Mouse (Mus musculus) intestine, postnatal 0 days (tissue): ENCODE measurements at regions not wholly inside any gene's neighbourhood (a gene's known extent, or its start where the extent isn't known, plus 50 kb on each side); places are given as distances from the start of the nearest gene placed in this dataset.
A peak's percentile ranks its signal among the peaks of the same experiment; 100 is the strongest.

Experiments used
- ATAC-seq: fragments of 200-750 bp; cut with Nextera tagmentation; 2 replicates; pipeline ENCODE4 v1.8.0; 2017; ENCODE audit warnings: mild to moderate bottlenecking, moderate TSS enrichment, moderate library complexity
- H3K27ac ChIP-seq: fragments of 300-500 bp; sonication (generic); 2 replicates; pipeline ENCODE4 v1.5.1; 2014; ENCODE audit warnings: mild to moderate bottlenecking, low read depth, low read length, moderate library complexity
- H3K27me3 ChIP-seq: fragments of 300-500 bp; sonication (generic); replicated peaks from 2 replicates; pipeline ENCODE4 v1.6.1; 2014; ENCODE audit warnings: low read length, mixed read lengths; ENCODE audit not compliant: control insufficient read depth, insufficient read depth
- H3K36me3 ChIP-seq: fragments of 300-500 bp; sonication (generic); 2 replicates; pipeline ENCODE4 v1.6.1; 2014; ENCODE audit warnings: mild to moderate bottlenecking, moderate library complexity; ENCODE audit not compliant: control insufficient read depth, insufficient read depth
- H3K4me1 ChIP-seq: fragments of 300-500 bp; sonication (generic); replicated peaks from 2 replicates; pipeline ENCODE4 v1.6.1; 2014; ENCODE audit warnings: antibody characterized with exemption, low read length, mixed read lengths; ENCODE audit not compliant: control insufficient read depth, insufficient read depth
- H3K4me2 ChIP-seq: fragments of 300-500 bp; sonication (generic); replicated peaks from 2 replicates; pipeline ENCODE4 v1.6.1; 2014; ENCODE audit warnings: low read depth, mild to moderate bottlenecking, moderate library complexity
- H3K4me3 ChIP-seq: fragments of 300-500 bp; sonication (generic); 2 replicates; pipeline ENCODE4 v1.5.1; 2014; ENCODE audit warnings: low read depth, low read length
- H3K9ac ChIP-seq: fragments of 300-500 bp; sonication (generic); 2 replicates; pipeline ENCODE4 v1.6.1; 2014; ENCODE audit warnings: mild to moderate bottlenecking, low read depth, low read length
- H3K9me3 ChIP-seq: fragments of 300-500 bp; sonication (generic); 2 replicates; pipeline ENCODE4 v1.6.1; 2016; ENCODE audit warnings: mixed run types; ENCODE audit not compliant: control insufficient read depth
- CTCF ChIP-seq: sonication (generic); IDR thresholded peaks from 2 replicates; pipeline ENCODE4 v1.5.1; 2016; ENCODE audit warnings: low read depth, mild to moderate bottlenecking, control low read depth, antibody characterized with exemption, moderate library complexity
- WGBS: fragments of 180-500 bp; shearing (Covaris S2); extraction: QIAGEN DNeasy Blood & Tissue Kit; methylation state at CpG from one replicate; pipeline ENCODE4 v1.1.7; 2014; 5-methylcytosine and 5-hydroxymethylcytosine counted together

- no peak for ATAC-seq
- peak; percentile 29; the same call in 1 of the 2 replicates for TF ChIP-seq CTCF
- H3K27me3 ChIP-seq, result no peaks in the 10 kb centered on the region
- 11% methylated on average over 12 of the region's 12 CpGs for WGBS
- H3K4me2 ChIP-seq, result no peak overlapping the region
- H3K36me3 ChIP-seq, result no peaks in the 10 kb centered on the region
- no peak overlapping the region for H3K9ac ChIP-seq
- H3K27ac ChIP-seq, result no peak overlapping the region; the same call in 1 of the 2 replicates
- no peaks in the 10 kb centered on the region for H3K9me3 ChIP-seq
- peaks cover 5% of the 10 kb centered on the region; the same call in 1 of the 2 replicates for H3K4me1 ChIP-seq
- H3K4me3 ChIP-seq, result no peak overlapping the region
Observed at GRCm38 (mm10) chr11:22610433-22611101, 98.7 kb downstream of the Tmem17 start.

- Histone ChIP-seq H3K27ac (no peak overlapping the region), H3K9ac (no peak overlapping the region), H3K4me3 (no peak overlapping the region), H3K27me3 (no peaks in the 10 kb centered on the region), H3K4me1 (peaks cover 5% of the 10 kb centered on the region; the same call in 1 of the 2 replicates), H3K4me2 (no peak overlapping the region), H3K36me3 (no peaks in the 10 kb centered on the region), H3K9me3 (no peaks in the 10 kb centered on the region)
- no peak for TF ChIP-seq CTCF
- ATAC-seq, result no peak
- 54% methylated on average over 6 of the region's 6 CpGs for WGBS
Observed at GRCm38 (mm10) chr11:22611102-22611869, 99.4 kb downstream of the Tmem17 start.

DNA sequence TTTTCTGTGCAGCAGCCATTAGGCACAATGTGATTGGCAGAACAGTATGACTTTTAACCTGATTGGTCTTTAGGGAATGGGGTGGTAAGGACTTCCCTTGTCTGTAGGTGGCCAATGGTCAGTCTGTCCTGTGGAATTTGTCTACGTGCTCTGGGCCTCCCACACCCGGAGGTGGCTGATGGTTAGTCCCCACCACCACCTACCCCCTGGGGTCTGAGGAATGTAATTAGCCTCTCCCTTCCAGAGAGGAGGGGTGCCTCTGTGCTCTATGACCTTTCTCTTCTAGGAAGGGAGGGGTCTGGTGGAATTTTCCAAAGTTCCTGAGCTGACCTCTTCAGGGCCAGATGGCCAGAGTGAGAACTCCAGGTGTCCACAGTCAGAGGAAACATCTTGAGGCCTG lies 101.6 kb downstream of the Tmem17 start:
- Histone ChIP-seq H3K36me3 (no peaks in the 10 kb centered on the region), H3K27me3 (no peaks in the 10 kb centered on the region), H3K9me3 (no peaks in the 10 kb centered on the region), H3K9ac (no peak overlapping the region), H3K27ac (no peak overlapping the region), H3K4me1 (peaks cover 5% of the 10 kb centered on the region; the same call in 1 of the 2 replicates), H3K4me2 (no peak overlapping the region), H3K4me3 (no peak overlapping the region)
- ATAC-seq, result no peak
- WGBS, result 73% methylated on average over 2 of the region's 2 CpGs
- no peak for TF ChIP-seq CTCF

DNA sequence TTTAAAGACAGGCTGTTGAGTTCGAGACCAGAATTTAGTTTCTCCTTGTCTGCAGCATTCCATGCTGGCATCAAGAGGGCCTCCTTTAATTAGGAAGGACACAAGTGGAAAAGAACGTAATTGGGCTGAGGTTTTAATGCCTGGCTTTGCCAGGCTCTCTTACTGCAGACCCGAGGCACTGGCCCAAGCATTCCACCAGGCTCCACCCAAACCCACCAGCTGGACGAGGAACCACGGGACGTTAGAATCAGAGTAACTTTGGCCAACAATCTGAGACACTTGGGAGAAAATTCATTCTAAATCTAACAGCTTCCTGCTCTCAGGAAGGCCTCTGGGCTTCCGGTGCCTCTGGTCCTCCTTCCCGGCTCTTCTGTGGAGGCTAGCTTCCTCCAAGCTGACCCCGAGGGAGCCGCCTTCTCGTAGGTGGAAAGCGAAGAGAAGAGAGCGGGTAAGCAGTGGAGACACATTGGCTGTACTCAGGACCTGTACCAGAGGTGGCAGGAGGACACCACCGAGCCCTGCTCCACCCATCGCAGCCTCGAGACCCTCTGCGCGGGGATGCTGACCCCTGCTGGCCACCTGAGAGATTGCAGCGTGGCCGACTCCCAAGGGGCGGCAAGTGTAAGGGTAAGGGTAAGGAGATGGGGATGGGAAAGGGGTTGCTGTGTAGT lies 105.5 kb downstream of the Tmem17 start:
- H3K36me3 ChIP-seq, result no peaks in the 10 kb centered on the region
- no peak overlapping the region; the same call in 1 of the 2 replicates for H3K27ac ChIP-seq
- H3K4me2 ChIP-seq, result peak overlapping the region; percentile 62
- no peaks in the 10 kb centered on the region for H3K27me3 ChIP-seq
- ATAC-seq, result peak; percentile 75
- no peak overlapping the region for H3K9ac ChIP-seq
- peak; percentile 100 for TF ChIP-seq CTCF
- H3K4me3 ChIP-seq, result peak overlapping the region; percentile 16; the same call in 1 of the 2 replicates
- 11% methylated on average over 21 of the region's 21 CpGs for WGBS
- no peaks in the 10 kb centered on the region for H3K4me1 ChIP-seq
- H3K9me3 ChIP-seq, result no peaks in the 10 kb centered on the region

GRCm38 (mm10) chr11:22620912-22621705 lies 109.2 kb downstream of the Tmem17 start:
- no peak overlapping the region for H3K4me2 ChIP-seq
- TF ChIP-seq CTCF, result no peak
- H3K27ac ChIP-seq, result no peak overlapping the region
- H3K4me3 ChIP-seq, result no peak overlapping the region
- no peaks in the 10 kb centered on the region for H3K36me3 ChIP-seq
- no peaks in the 10 kb centered on the region for H3K27me3 ChIP-seq
- no peak for ATAC-seq
- H3K9me3 ChIP-seq, result no peaks in the 10 kb centered on the region
- no peak overlapping the region for H3K9ac ChIP-seq
- no peaks in the 10 kb centered on the region for H3K4me1 ChIP-seq
- 84% methylated on average over 8 of the region's 8 CpGs for WGBS

GRCm38 (mm10) chr11:22621868-22622267 lies 110.0 kb downstream of the Tmem17 start:
- Histone ChIP-seq H3K27ac (no peak overlapping the region), H3K9ac (no peak overlapping the region), H3K9me3 (no peaks in the 10 kb centered on the region), H3K4me3 (no peak overlapping the region), H3K4me1 (no peaks in the 10 kb centered on the region), H3K36me3 (no peaks in the 10 kb centered on the region), H3K4me2 (no peak overlapping the region), H3K27me3 (no peaks in the 10 kb centered on the region)
- ATAC-seq, result no peak
- 50% methylated on average over 6 of the region's 6 CpGs for WGBS
- no peak for TF ChIP-seq CTCF
